Mouse (Mus musculus): ENCODE results near the gene Ndufc1. TPM values are rescaled to one million over a fixed set of nuclear protein-coding genes. Genes with fewer than 3 reads are reported as not detected.
"Not testable (repeated sequence)": the region's sequence is repeated elsewhere in the genome, so short reads cannot be mapped to it uniquely, and the experiment has no call there.

Gene Ndufc1
- polyA plus RNA-seq, 1 experiment = 361 TPM

- no peak overlapping the region for H3K27ac ChIP-seq (ENCODE audit: control insufficient read depth, insufficient read depth, low read depth, low read length)
- H3K27me3 ChIP-seq (ENCODE audit: control insufficient read depth, insufficient read depth, low read length) = no peaks in the 10 kb centered on the region
- no peaks in the 10 kb centered on the region for H3K36me3 ChIP-seq (ENCODE audit: control insufficient read depth, insufficient read depth, low read length)
- no peak for TF ChIP-seq POLR2A (IDR thresholded peaks at IDR 0.05; ENCODE audit: control insufficient read depth, low read depth, low read length)
- TF ChIP-seq CTCF (IDR thresholded peaks at IDR 0.05; ENCODE audit: control insufficient read depth, insufficient read depth, insufficient replicate concordance, low read depth, low read length) = no peak
- peaks cover 8% of the 10 kb centered on the region for H3K4me1 ChIP-seq (ENCODE audit: control insufficient read depth, insufficient read depth, low read length)
- H3K4me3 ChIP-seq (ENCODE audit: control insufficient read depth, low read depth, low read length) = no peak overlapping the region
Measured at GRCm38 (mm10) chr3:51358181-51358580, 50.6 kb downstream of the Ndufc1 start.

DNA sequence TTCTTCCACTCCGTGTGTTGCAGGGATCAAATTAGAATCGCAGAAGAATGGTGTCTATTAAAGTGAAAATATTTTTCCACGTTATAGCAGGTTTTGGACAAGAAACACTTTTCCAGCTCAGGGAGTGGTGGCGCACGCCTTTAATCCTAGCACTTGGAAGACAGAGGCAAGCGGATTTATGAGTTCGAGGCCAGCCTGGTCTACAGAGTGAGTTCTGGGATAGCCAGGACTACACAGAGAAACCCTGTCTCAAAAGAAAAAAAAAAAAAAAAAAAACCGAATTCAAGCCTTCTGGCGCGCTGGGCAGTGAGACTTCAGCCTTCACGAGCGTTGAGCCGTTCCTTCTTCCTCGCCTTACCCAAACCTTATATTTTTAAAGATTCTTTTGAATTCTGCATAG, 51.2 kb downstream of the Ndufc1 start:
- no peak for TF ChIP-seq POLR2A (IDR thresholded peaks at IDR 0.05; ENCODE audit: control insufficient read depth, low read depth, low read length)
- no peak for TF ChIP-seq CTCF (IDR thresholded peaks at IDR 0.05; ENCODE audit: control insufficient read depth, insufficient read depth, insufficient replicate concordance, low read depth, low read length)
- Histone ChIP-seq H3K36me3 (ENCODE audit: control insufficient read depth, insufficient read depth, low read length) (no peaks in the 10 kb centered on the region), H3K4me1 (ENCODE audit: control insufficient read depth, insufficient read depth, low read length) (peaks cover 8% of the 10 kb centered on the region), H3K27ac (ENCODE audit: control insufficient read depth, insufficient read depth, low read depth, low read length) (no peak overlapping the region), H3K4me3 (ENCODE audit: control insufficient read depth, low read depth, low read length) (no peak overlapping the region), H3K27me3 (ENCODE audit: control insufficient read depth, insufficient read depth, low read length) (no peaks in the 10 kb centered on the region)

DNA sequence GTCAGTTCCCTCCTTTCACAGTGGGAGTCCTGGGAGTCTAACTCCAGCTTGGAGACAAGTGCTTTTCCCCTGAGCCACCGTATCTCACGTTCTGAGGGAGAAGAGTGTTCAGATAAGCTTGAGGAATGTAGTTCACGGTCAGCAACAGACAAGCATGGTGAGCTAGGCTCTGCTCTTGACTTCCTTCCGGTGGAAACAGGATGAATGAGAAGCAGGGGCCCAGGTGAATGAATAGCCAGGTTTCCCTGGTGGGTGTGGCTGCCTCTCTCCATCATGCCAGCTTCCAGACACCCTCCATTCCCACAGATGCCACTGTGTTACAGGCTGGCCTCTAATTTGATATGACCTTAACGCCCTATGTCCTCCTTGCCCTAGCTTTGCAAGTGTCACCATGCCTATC, 51.7 kb downstream of the Ndufc1 start:
- Histone ChIP-seq H3K4me3 (ENCODE audit: control insufficient read depth, low read depth, low read length) (no peak overlapping the region), H3K36me3 (ENCODE audit: control insufficient read depth, insufficient read depth, low read length) (no peaks in the 10 kb centered on the region), H3K4me1 (ENCODE audit: control insufficient read depth, insufficient read depth, low read length) (peaks cover 8% of the 10 kb centered on the region), H3K27ac (ENCODE audit: control insufficient read depth, insufficient read depth, low read depth, low read length) (no peak overlapping the region), H3K27me3 (ENCODE audit: control insufficient read depth, insufficient read depth, low read length) (no peaks in the 10 kb centered on the region)
- TF ChIP-seq CTCF (IDR thresholded peaks at IDR 0.05; ENCODE audit: control insufficient read depth, insufficient read depth, insufficient replicate concordance, low read depth, low read length) = no peak
- no peak for TF ChIP-seq POLR2A (IDR thresholded peaks at IDR 0.05; ENCODE audit: control insufficient read depth, low read depth, low read length)

- H3K4me3 ChIP-seq (ENCODE audit: control insufficient read depth, low read depth, low read length); H3K27me3 ChIP-seq (ENCODE audit: control insufficient read depth, insufficient read depth, low read length); H3K36me3 ChIP-seq (ENCODE audit: control insufficient read depth, insufficient read depth, low read length); H3K4me1 ChIP-seq (ENCODE audit: control insufficient read depth, insufficient read depth, low read length); H3K27ac ChIP-seq (ENCODE audit: control insufficient read depth, insufficient read depth, low read depth, low read length): not testable (repeated sequence)
Measured at GRCm38 (mm10) chr3:51354956-51355355, 53.8 kb downstream of the Ndufc1 start.

Other genes starting within 250 kb of the Ndufc1 start
- 7.2 and 7.4 TPM in 2 replicates for gene Noct, start 184.5 kb downstream of the Ndufc1 start, polyA plus RNA-seq (2012; rRNA removed)
- gene Elf2, start 68.3 kb downstream of the Ndufc1 start, polyA plus RNA-seq (2012; rRNA removed) = 83.2 and 87.8 TPM in 2 replicates
- 17.9 and 19.9 TPM in 2 replicates for gene Mgarp, start 12.2 kb downstream of the Ndufc1 start, polyA plus RNA-seq (2012; rRNA removed)
- 9.9 and 15.0 TPM in 2 replicates for gene Naa15, start 6.2 kb upstream of the Ndufc1 start, polyA plus RNA-seq (2012; rRNA removed)
- gene Rab33b, start 74.9 kb upstream of the Ndufc1 start, polyA plus RNA-seq (2012; rRNA removed) = 3.7 and 4.2 TPM in 2 replicates
- 1.6 TPM in 2 replicates for gene Setd7, start 151.9 kb upstream of the Ndufc1 start, polyA plus RNA-seq (2012; rRNA removed)